Mouse (Mus musculus): ENCODE data around the gene Smagp. TPM values are rescaled to one million over a fixed set of nuclear protein-coding genes. Genes with fewer than 3 reads are reported as not detected.

The Smagp gene
- polyA plus RNA-seq (2015; fragmentation: Nextera tagmentation; extraction: Ambion mirVana): 47.9 and 51.3 TPM in 2 replicates

DNA sequence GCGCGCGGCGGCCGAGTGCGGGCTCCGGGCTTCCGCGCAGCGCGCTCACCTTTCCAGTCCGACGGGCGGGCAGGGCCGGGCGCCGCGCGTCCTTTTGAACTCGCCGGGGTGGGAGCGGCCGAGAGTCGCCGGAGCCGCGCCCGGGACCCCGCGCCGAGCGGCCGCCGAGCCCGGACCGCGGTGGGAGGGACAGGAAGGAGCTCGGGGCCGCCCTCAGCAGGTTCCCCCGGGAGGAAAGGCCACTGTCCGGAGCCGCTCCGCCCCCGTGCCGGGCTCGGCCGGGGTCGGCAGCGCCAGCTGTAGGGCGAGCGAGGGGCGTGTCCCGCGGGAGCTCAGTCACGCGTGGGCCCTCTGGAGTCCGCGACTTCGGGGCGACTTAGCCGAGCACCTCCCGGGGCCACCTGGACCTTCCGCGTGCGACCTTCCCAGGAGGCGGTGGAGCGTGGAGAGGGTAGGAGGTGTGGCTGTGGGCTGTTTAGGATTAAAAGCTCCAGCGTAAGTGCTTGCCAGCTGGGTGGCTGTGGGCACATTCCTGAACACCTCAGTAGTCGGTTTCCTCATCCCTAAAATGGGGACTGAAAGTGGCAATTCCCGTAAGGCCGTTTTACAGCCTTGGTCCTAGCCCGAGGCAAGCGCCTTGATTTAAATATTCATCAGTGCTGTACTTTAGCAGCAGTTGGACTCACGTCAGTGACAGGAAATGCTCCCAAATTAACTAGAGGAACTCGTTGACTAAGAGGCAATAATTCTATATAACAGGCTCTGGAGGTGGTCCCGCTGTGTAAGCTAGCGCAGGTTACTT, at the start of gene Smagp:
Gene Smagp (minus strand): TSS at position 241 of the 802 bp plus-strand sequence.
- Histone ChIP-seq H3K4me1 (ENCODE audit: control insufficient read depth, insufficient read depth, low read length) (peaks cover 35% of the 10 kb centered on the region), H3K9me3 (ENCODE audit: control insufficient read depth, low read length) (no peaks in the 10 kb centered on the region), H3K9ac (ENCODE audit: low read depth, low read length) (peak within 1 kb of the TSS; percentile 84), H3K4me3 (ENCODE audit: low read length) (peak within 1 kb of the TSS; percentile 63), H3K4me2 (ENCODE audit: low read depth, low read length) (peak within 1 kb of the TSS; percentile 85), H3K27ac (ENCODE audit: low read length) (peak within 1 kb of the TSS; percentile 72), H3K27me3 (replicated peaks; ENCODE audit: control insufficient read depth, insufficient read depth, low read length) (peaks cover 10% of the 10 kb centered on the region; the same call in 1 of the 2 replicates), H3K36me3 (ENCODE audit: control insufficient read depth, insufficient read depth, low read length) (no peaks in the 10 kb centered on the region)
- under 1% methylated on average over 76 of the region's 77 CpGs for whole genome bisulfite sequencing
- ATAC-seq: peak; percentile 74

DNA sequence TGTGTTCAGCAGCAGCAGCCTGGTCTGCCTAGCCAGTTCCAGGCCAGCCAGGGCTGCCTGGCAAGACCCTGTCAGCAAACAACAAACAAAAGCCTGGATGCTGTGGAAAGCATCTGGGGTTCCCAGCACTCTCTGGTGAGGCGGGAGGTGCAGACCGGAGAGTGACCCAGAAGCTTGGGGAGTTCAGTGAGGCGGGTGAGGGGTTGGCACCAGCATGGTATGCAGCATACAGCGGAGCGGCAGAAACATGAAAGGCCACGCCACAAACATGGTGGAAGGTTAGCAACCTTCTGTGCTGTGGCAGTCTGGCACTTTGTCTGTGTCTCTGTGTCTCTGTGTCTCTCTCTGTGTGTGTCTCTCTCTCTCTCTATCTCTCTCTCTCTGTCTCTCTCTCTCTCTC, 49.7 kb upstream of the Smagp start:
- no peak for ATAC-seq
- Histone ChIP-seq H3K27me3 (replicated peaks; ENCODE audit: control insufficient read depth, insufficient read depth, low read length) (no peaks in the 10 kb centered on the region), H3K4me3 (ENCODE audit: low read length) (no peak overlapping the region), H3K9me3 (ENCODE audit: control insufficient read depth, low read length) (peaks cover 6% of the 10 kb centered on the region), H3K4me1 (ENCODE audit: control insufficient read depth, insufficient read depth, low read length) (peaks cover 8% of the 10 kb centered on the region), H3K4me2 (ENCODE audit: low read depth, low read length) (no peak overlapping the region), H3K36me3 (ENCODE audit: control insufficient read depth, insufficient read depth, low read length) (no peaks in the 10 kb centered on the region), H3K9ac (ENCODE audit: low read depth, low read length) (no peak overlapping the region), H3K27ac (ENCODE audit: low read length) (no peak overlapping the region)
- WGBS: 83% methylated on average over 6 of the region's 6 CpGs

DNA sequence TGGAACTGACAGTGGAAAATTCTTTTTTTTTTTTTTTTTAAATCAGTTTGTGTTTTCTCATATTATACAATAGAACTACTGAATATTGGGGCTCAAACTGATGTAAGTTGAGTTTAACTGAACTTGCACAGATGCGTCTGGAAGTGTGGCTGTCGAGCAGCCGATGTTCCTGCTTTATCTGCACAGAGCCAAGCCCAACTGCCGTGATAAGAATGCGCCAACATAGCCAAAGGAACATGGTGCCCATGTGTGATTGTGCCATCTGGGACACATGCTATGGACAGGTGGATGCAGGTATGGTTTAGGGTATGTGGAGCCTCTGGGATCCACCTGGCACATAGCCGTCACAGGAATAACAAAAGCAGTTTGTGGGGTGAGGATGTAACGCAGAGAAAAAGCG, 49.1 kb upstream of the Smagp start:
- Histone ChIP-seq H3K9ac (ENCODE audit: low read depth, low read length) (no peak overlapping the region), H3K27me3 (replicated peaks; ENCODE audit: control insufficient read depth, insufficient read depth, low read length) (no peaks in the 10 kb centered on the region), H3K27ac (ENCODE audit: low read length) (no peak overlapping the region), H3K36me3 (ENCODE audit: control insufficient read depth, insufficient read depth, low read length) (no peaks in the 10 kb centered on the region), H3K4me1 (ENCODE audit: control insufficient read depth, insufficient read depth, low read length) (peaks cover 11% of the 10 kb centered on the region), H3K4me3 (ENCODE audit: low read length) (no peak overlapping the region), H3K9me3 (ENCODE audit: control insufficient read depth, low read length) (peaks cover 4% of the 10 kb centered on the region), H3K4me2 (ENCODE audit: low read depth, low read length) (no peak overlapping the region)
- WGBS: 79% methylated on average over 8 of the region's 8 CpGs
- ATAC-seq: no peak

DNA sequence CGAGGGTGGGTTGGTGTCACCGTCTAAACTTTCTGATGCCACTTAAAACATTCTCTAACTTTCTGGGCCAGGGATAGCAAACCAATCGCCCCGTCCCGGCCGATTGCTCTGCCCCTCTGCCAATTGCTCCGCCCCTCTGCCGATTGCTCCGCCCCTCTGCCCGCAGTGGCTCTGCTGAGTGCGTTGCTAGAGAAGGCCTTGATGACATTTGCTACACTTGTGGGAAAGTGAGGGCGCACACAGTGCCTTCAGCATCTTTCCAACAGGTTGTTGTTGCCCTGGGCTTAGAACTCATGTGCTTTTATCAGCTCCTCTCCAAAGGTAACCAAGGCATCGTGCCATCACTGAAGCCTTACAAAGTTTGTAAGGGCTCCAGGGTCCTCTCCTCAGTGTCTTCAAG, 48.5 kb upstream of the Smagp start:
- Histone ChIP-seq H3K9me3 (ENCODE audit: control insufficient read depth, low read length) (peaks cover under 1% of the 10 kb centered on the region; the same call in 1 of the 2 replicates), H3K36me3 (ENCODE audit: control insufficient read depth, insufficient read depth, low read length) (no peaks in the 10 kb centered on the region), H3K4me3 (ENCODE audit: low read length) (no peak overlapping the region), H3K9ac (ENCODE audit: low read depth, low read length) (no peak overlapping the region), H3K27ac (ENCODE audit: low read length) (no peak overlapping the region), H3K4me2 (ENCODE audit: low read depth, low read length) (no peak overlapping the region), H3K27me3 (replicated peaks; ENCODE audit: control insufficient read depth, insufficient read depth, low read length) (no peaks in the 10 kb centered on the region), H3K4me1 (ENCODE audit: control insufficient read depth, insufficient read depth, low read length) (peaks cover 15% of the 10 kb centered on the region)
- WGBS: 24% methylated on average over 13 of the region's 13 CpGs
- no peak for ATAC-seq

DNA sequence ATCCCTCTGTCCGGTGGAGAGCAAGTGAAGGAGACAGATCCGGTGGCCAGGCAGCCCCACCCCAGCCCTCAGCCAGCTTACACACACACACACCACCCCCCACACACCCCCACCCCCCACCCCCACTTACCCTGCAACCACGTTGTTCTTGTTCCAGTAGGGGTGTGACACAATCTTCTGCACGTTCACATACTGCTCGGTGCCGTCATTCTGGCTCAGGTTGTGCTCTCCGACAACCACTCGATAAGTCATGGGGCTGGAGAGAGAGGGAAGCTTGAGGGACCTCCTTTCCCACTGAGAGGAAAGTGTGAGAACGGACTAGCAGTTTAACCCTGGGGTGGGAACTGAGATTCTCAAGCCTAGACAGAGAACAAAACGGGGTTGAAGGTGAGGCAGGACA, 47.7 kb upstream of the Smagp start:
- no peak overlapping the region for H3K27ac ChIP-seq (ENCODE audit: low read length)
- H3K36me3 ChIP-seq (ENCODE audit: control insufficient read depth, insufficient read depth, low read length): no peaks in the 10 kb centered on the region
- ATAC-seq: peak; percentile 10; the same call in 1 of the 2 replicates
- H3K4me3 ChIP-seq (ENCODE audit: low read length): no peak overlapping the region
- H3K4me2 ChIP-seq (ENCODE audit: low read depth, low read length): no peak overlapping the region
- no peak overlapping the region for H3K9ac ChIP-seq (ENCODE audit: low read depth, low read length)
- no peaks in the 10 kb centered on the region for H3K27me3 ChIP-seq (replicated peaks; ENCODE audit: control insufficient read depth, insufficient read depth, low read length)
- H3K4me1 ChIP-seq (ENCODE audit: control insufficient read depth, insufficient read depth, low read length): peaks cover 15% of the 10 kb centered on the region
- 61% methylated on average over 10 of the region's 10 CpGs for WGBS
- H3K9me3 ChIP-seq (ENCODE audit: control insufficient read depth, low read length): no peaks in the 10 kb centered on the region

DNA sequence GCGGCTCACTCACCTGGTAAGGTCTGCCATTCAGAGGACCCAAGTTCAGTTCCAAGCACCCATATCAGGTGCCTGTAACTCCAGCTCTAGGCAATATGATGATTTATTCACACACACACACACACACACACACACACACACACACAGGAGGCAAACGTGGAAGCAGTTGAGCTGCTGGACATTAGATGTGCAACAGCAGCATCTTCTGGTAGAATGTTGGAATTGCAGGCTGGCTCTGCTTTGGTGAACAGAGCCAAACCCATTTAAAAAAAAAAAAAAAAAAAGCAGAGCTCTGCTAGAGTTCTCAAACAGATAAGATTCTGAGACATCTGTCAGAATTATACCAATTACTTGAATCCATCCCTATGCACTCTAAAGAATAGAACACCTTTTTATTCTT, 46.3 kb upstream of the Smagp start:
- Histone ChIP-seq H3K4me2 (ENCODE audit: low read depth, low read length) (no peak overlapping the region), H3K36me3 (ENCODE audit: control insufficient read depth, insufficient read depth, low read length) (no peaks in the 10 kb centered on the region), H3K27me3 (replicated peaks; ENCODE audit: control insufficient read depth, insufficient read depth, low read length) (no peaks in the 10 kb centered on the region), H3K27ac (ENCODE audit: low read length) (no peak overlapping the region), H3K4me3 (ENCODE audit: low read length) (no peak overlapping the region), H3K9me3 (ENCODE audit: control insufficient read depth, low read length) (no peaks in the 10 kb centered on the region), H3K9ac (ENCODE audit: low read depth, low read length) (no peak overlapping the region), H3K4me1 (ENCODE audit: control insufficient read depth, insufficient read depth, low read length) (peaks cover 15% of the 10 kb centered on the region)
- 0 out of 2 replicates have a peak, but pooled peaks have one; percentile 4 for ATAC-seq
- 50% methylated on average over 2 of the region's 2 CpGs for WGBS

DNA sequence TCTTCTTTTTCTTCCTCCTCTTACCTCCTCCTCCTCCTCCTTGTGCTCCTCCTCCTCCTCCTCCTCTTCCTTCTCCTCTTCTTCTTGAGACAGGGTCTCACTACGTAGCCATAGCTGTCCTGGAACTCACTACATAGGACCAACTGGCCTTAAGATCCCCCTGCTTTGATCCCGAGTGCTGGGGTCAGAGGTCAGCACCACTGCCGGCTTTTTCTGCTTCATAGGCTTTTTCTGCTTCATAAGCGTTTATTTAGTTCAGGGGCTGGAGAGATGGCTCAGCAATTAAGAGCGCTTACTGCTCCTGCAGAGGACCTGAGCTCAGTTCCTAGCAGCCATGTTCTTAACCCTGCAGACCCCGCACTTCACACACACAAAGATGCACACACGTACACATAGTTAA, 45.0 kb upstream of the Smagp start:
- Histone ChIP-seq H3K4me3 (ENCODE audit: low read length) (no peak overlapping the region), H3K27ac (ENCODE audit: low read length) (no peak overlapping the region), H3K4me1 (ENCODE audit: control insufficient read depth, insufficient read depth, low read length) (peaks cover 7% of the 10 kb centered on the region; the same call in 1 of the 2 replicates), H3K9me3 (ENCODE audit: control insufficient read depth, low read length) (no peaks in the 10 kb centered on the region), H3K9ac (ENCODE audit: low read depth, low read length) (no peak overlapping the region), H3K4me2 (ENCODE audit: low read depth, low read length) (no peak overlapping the region), H3K27me3 (replicated peaks; ENCODE audit: control insufficient read depth, insufficient read depth, low read length) (no peaks in the 10 kb centered on the region), H3K36me3 (ENCODE audit: control insufficient read depth, insufficient read depth, low read length) (no peaks in the 10 kb centered on the region)
- 44% methylated on average over 7 of the region's 7 CpGs for WGBS
- ATAC-seq: no peak

DNA sequence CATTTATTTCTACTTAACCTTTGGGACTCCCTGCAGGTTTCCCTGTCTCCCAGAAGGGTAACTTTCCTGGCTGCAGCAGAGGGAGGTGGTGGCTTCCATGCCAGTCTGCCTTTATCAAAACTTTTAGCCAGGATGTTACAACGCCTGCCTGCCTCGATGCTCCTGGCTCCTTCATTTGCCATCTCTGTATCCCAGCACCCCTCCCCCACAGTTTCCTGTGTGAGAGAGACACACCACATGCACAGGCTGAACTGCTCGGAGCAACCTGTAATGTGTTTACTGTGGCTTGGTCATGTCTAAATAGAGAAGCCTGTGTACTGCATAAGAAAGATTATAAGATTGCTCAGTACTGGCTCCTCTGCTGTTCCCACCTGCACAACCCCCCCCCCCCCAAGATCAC, 43.6 kb upstream of the Smagp start:
- 39% methylated on average over 3 of the region's 3 CpGs for WGBS
- no peak overlapping the region for H3K27ac ChIP-seq (ENCODE audit: low read length)
- no peaks in the 10 kb centered on the region for H3K36me3 ChIP-seq (ENCODE audit: control insufficient read depth, insufficient read depth, low read length)
- no peak overlapping the region for H3K4me3 ChIP-seq (ENCODE audit: low read length)
- no peak for ATAC-seq
- no peak overlapping the region for H3K4me2 ChIP-seq (ENCODE audit: low read depth, low read length)
- H3K9ac ChIP-seq (ENCODE audit: low read depth, low read length): no peak overlapping the region
- peaks cover 7% of the 10 kb centered on the region; the same call in 1 of the 2 replicates for H3K4me1 ChIP-seq (ENCODE audit: control insufficient read depth, insufficient read depth, low read length)
- H3K9me3 ChIP-seq (ENCODE audit: control insufficient read depth, low read length): no peaks in the 10 kb centered on the region
- no peaks in the 10 kb centered on the region for H3K27me3 ChIP-seq (replicated peaks; ENCODE audit: control insufficient read depth, insufficient read depth, low read length)

DNA sequence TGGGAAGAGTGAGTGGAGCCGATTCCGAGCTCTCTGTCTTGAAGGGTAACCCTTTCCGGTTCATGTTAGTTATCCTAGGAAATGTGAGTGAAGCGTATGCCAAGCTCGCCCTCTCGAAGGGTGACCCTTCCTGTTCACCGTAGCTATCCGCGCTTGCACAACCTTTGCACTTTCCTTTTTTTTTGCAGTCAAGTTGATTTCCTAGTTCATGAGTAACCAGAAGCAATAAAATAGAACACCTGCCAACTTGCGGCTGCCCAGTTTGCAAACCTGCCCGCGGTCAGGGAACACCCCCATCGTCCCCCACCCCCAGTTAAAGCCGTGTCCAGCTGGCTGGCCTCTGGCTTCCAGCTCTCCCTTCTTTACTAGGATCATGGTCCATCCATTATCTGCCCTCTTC, 42.3 kb upstream of the Smagp start:
- Histone ChIP-seq H3K9me3 (ENCODE audit: control insufficient read depth, low read length) (no peaks in the 10 kb centered on the region), H3K27me3 (replicated peaks; ENCODE audit: control insufficient read depth, insufficient read depth, low read length) (no peaks in the 10 kb centered on the region), H3K4me3 (ENCODE audit: low read length) (peak overlapping the region; percentile 13; the same call in 1 of the 2 replicates), H3K27ac (ENCODE audit: low read length) (peak overlapping the region; percentile 77), H3K4me2 (ENCODE audit: low read depth, low read length) (peak overlapping the region; percentile 28; the same call in 1 of the 2 replicates), H3K36me3 (ENCODE audit: control insufficient read depth, insufficient read depth, low read length) (no peaks in the 10 kb centered on the region), H3K9ac (ENCODE audit: low read depth, low read length) (no peak overlapping the region), H3K4me1 (ENCODE audit: control insufficient read depth, insufficient read depth, low read length) (peaks cover 15% of the 10 kb centered on the region; the same call in 1 of the 2 replicates)
- 52% methylated on average over 14 of the region's 14 CpGs for WGBS
- peak; percentile 65 for ATAC-seq

Data from intestine, embryonic 16.5 days (tissue).